Mouse (Mus musculus) cerebellum, postnatal 4 days (tissue): ENCODE data around the gene Ptger2.

Source experiments
- DNase-seq, 2 experiments: peaks; one replicate each; pipeline ENCODE4 v3.0.0; 2022; ENCODE audit warnings: low spot score in 2 of 2, mixed read lengths in 1 of 2

Ptger2 gene

GRCm38 (mm10) chr14:45049689-45050418 is 61.9 kb downstream of the Ptger2 start:
- no peak for DNase-seq

- no peak for DNase-seq
Measured at GRCm38 (mm10) chr14:45050419-45050776, 62.4 kb downstream of the Ptger2 start.

- DNase-seq: no peak
Measured at GRCm38 (mm10) chr14:45051116-45051515, 63.1 kb downstream of the Ptger2 start.
